Mouse (Mus musculus) adipocyte (in vitro differentiated cells): ENCODE results near the gene Pnrc1.
"Not testable (repeated sequence)": the region's sequence is repeated elsewhere in the genome, so short reads cannot be mapped to it uniquely, and the experiment has no call there.

ENCODE experiments used
- DNase-seq: peaks from one replicate; pipeline ENCODE4 v3.0.0-alpha.2; 2016; ENCODE audit warnings: low spot score

Gene Pnrc1

GRCm38 (mm10) chr4:33290002-33290401 is at the start of gene Pnrc1:
Gene Pnrc1 (minus strand): TSS chr4:33290163.
- peak; percentile 92 for DNase-seq

GRCm38 (mm10) chr4:33337999-33338398 is 48.0 kb upstream of the Pnrc1 start:
- DNase-seq = peak; percentile 16

- DNase-seq = no peak
These were observed 43.0 kb upstream of the Pnrc1 start for GRCm38 (mm10) chr4:33332956-33333455.

- no peak for DNase-seq
These were observed 41.2 kb upstream of the Pnrc1 start for GRCm38 (mm10) chr4:33331147-33331546.

GRCm38 (mm10) chr4:33315840-33316239 is 25.9 kb upstream of the Pnrc1 start:
- no peak for DNase-seq

GRCm38 (mm10) chr4:33314150-33314549 is 24.2 kb upstream of the Pnrc1 start:
- DNase-seq = not testable (repeated sequence)

GRCm38 (mm10) chr4:33310840-33311437 is 21.0 kb upstream of the Pnrc1 start:
- peak; percentile 14 for DNase-seq

GRCm38 (mm10) chr4:33309764-33310757 is 20.1 kb upstream of the Pnrc1 start, which contains the start of gene Rngtt:
Gene Rngtt (plus strand): TSS chr4:33310311.
- peak; percentile 99 for DNase-seq

- no peak for DNase-seq
These were observed 17.2 kb upstream of the Pnrc1 start for GRCm38 (mm10) chr4:33307146-33307545.

- DNase-seq = no peak
These were observed 13.1 kb upstream of the Pnrc1 start for GRCm38 (mm10) chr4:33303057-33303456.

- DNase-seq = not testable (repeated sequence)
These were observed 11.1 kb upstream of the Pnrc1 start for GRCm38 (mm10) chr4:33300891-33301665.

- DNase-seq = peak; percentile 90
These were observed 2.7 kb upstream of the Pnrc1 start for GRCm38 (mm10) chr4:33292409-33293370.

- peak; percentile 51 for DNase-seq
These were observed 915 bp upstream of the Pnrc1 start for GRCm38 (mm10) chr4:33290878-33291277.

- no peak for DNase-seq
These were observed 785 bp downstream of the Pnrc1 start for GRCm38 (mm10) chr4:33289106-33289650.

GRCm38 (mm10) chr4:33285448-33285847 is 4.5 kb downstream of the Pnrc1 start:
- no peak for DNase-seq

GRCm38 (mm10) chr4:33284083-33284880 is 5.7 kb downstream of the Pnrc1 start:
- no peak for DNase-seq

GRCm38 (mm10) chr4:33281891-33282685 is 7.9 kb downstream of the Pnrc1 start:
- DNase-seq = peak; percentile 59

- DNase-seq = no peak
These were observed 16.5 kb downstream of the Pnrc1 start for GRCm38 (mm10) chr4:33273437-33273836.
